Mouse (Mus musculus) spleen, adult 2 months (tissue): Measurements from ENCODE around the gene Med17. TPM values are rescaled to one million over a fixed set of nuclear protein-coding genes. Genes with fewer than 3 reads are reported as not detected.

ENCODE experiments used
- DNase-seq, 2 experiments: peaks; one replicate each; pipeline versions ENCODE4 v3.0.0 to v3.0.0-alpha.2; 2012 to 2021; ENCODE audit warnings: low spot score in 2 of 2, low read depth in 1 of 2
- H3K27ac ChIP-seq: fragments of 200-500 bp; 2 replicates; pipeline ENCODE4 v1.5.1; 2012; ENCODE audit warnings: low read length, inconsistent platforms; ENCODE audit not compliant: insufficient read depth
- H3K27me3 ChIP-seq: fragments of 200-500 bp; 2 replicates; pipeline ENCODE4 v1.6.1; 2012; ENCODE audit warnings: mild to moderate bottlenecking, moderate library complexity, low read length, inconsistent platforms; ENCODE audit not compliant: control insufficient read depth, insufficient read depth
- H3K36me3 ChIP-seq: fragments of 200-500 bp; 2 replicates; pipeline ENCODE4 v1.6.1; 2012; ENCODE audit warnings: mild to moderate bottlenecking, low read length, inconsistent platforms; ENCODE audit not compliant: control insufficient read depth, insufficient read depth
- H3K4me1 ChIP-seq: fragments of 200-500 bp; 2 replicates; pipeline ENCODE4 v1.6.1; 2011; ENCODE audit warnings: inconsistent platforms; ENCODE audit not compliant: control insufficient read depth, insufficient read depth, insufficient read length
- H3K4me3 ChIP-seq: fragments of 200-500 bp; 2 replicates; pipeline ENCODE4 v1.5.1; 2011; ENCODE audit warnings: mild to moderate bottlenecking, inconsistent platforms; ENCODE audit not compliant: insufficient read depth, insufficient read length; ENCODE audit errors: extremely low read depth
- CTCF ChIP-seq: fragments of 200-500 bp; IDR thresholded peaks from 2 replicates; pipeline ENCODE4 v1.5.1; 2011; ENCODE audit warnings: mild to moderate bottlenecking, inconsistent platforms; ENCODE audit not compliant: insufficient read depth, insufficient read length, insufficient replicate concordance; ENCODE audit errors: extremely low read depth
- POLR2A ChIP-seq: fragments of 200-500 bp; IDR thresholded peaks from 2 replicates; pipeline ENCODE4 v1.6.1; 2011; ENCODE audit warnings: low read depth, low read length, inconsistent platforms
- WGBS: fragments of 180-500 bp; shearing (Covaris S2); methylation state at CpG from one replicate; pipeline ENCODE4 v1.1.7; 2018; 5-methylcytosine and 5-hydroxymethylcytosine counted together
- polyA plus RNA-seq: library from polyadenylated mRNA; depleted of rRNA; stranded (reverse); fragments of >200 nt; gene quantifications from 2 replicates; pipeline ENCODE4 v1.2.3, GENCODE M21; 2012

The Med17 gene
- polyA plus RNA-seq, 1 experiment = 21.2 TPM

DNA sequence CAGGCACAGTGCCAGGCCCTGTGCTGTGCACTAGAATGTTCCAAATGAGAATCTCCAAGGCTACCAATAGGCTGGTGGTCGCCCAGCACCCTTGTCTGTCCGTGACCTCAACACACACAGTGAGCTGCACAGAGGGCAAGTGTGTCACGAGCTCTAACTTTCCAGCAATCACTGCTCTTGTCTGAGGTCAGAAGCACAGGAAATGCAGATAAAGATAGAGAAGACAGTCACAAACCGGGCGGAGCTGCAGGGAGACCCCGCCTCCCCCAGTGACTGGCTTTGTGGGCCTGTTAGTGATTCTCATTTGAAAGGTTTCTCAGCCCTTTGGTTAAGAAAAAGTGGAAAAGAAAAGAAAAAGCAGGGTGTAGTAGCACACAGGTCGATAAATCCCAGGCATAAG lies 29.4 kb downstream of the Med17 start:
- no peaks in the 10 kb centered on the region for H3K36me3 ChIP-seq
- DNase-seq = no peak
- no peaks in the 10 kb centered on the region for H3K27me3 ChIP-seq
- H3K4me3 ChIP-seq = no peak overlapping the region
- 53% methylated on average over 7 of the region's 7 CpGs for WGBS
- no peaks in the 10 kb centered on the region for H3K4me1 ChIP-seq
- TF ChIP-seq POLR2A (no peak), CTCF (no peak)
- no peak overlapping the region for H3K27ac ChIP-seq

DNA sequence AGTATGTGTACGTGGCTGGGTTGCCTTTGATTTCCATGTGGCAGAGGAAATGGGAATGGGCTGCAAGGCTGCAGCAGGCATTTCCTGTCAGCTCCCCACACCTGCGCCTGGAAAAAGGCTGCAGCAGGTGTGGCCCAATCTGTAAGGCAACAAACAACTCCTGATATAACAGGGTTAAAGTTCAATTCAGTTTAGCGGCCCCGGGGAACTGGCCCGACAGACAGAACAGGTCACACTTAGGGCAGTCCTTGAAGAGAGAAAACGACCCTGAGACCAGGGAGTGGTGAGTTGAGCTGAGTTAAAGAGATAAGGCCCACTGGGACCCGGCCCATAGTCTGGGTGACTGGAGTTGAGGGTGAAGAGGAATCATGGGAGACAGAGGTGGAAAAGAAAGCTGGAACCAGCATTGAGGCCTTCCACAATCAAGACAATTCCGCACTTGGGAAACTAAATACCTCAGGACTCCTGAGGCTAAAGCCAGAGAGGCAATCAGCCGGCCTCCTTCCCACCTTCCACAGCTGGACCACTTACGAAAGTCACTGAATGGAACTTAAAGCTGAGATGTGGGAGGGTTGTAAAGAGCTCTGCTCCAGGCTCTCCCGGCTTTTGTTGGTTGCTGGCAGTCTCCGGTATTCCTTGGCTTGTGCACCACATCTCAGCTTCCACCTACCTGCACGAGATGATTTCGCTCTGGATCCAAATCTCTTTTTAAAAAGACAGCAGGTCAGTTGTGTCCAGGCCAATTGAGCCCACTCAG lies 34.2 kb downstream of the Med17 start:
- WGBS = 82% methylated on average over 14 of the region's 14 CpGs
- no peak overlapping the region for H3K4me3 ChIP-seq
- no peak for DNase-seq
- no peaks in the 10 kb centered on the region for H3K27me3 ChIP-seq
- H3K36me3 ChIP-seq = no peaks in the 10 kb centered on the region
- TF ChIP-seq CTCF (no peak), POLR2A (no peak)
- H3K4me1 ChIP-seq = no peaks in the 10 kb centered on the region
- no peak overlapping the region for H3K27ac ChIP-seq

DNA sequence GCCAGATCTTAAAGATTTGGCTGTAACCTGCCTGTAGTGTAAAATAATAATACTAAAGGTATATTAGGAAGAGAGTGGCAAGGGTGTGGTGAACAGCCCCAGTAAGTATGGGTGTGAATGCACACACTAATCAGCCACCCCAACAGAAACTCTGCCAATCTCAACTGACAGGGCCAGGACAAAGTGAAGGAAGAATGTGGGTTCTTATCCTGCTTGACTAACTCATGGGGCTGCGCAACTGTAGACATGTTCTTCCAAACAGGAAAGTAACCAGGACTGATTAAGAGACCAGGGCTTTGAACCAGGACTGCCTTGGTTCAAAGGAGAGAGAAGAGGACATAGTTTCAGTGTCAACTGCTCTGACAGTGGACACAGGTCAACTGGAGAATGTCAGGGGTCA lies 37.6 kb downstream of the Med17 start:
- WGBS = 76% methylated on average over 1 of the region's 1 CpGs
- Histone ChIP-seq H3K36me3 (no peaks in the 10 kb centered on the region), H3K27me3 (peaks cover 2% of the 10 kb centered on the region; the same call in 1 of the 2 replicates), H3K4me3 (no peak overlapping the region), H3K27ac (no peak overlapping the region), H3K4me1 (no peaks in the 10 kb centered on the region)
- no peak for TF ChIP-seq POLR2A
- TF ChIP-seq CTCF = no peak
- no peak for DNase-seq

DNA sequence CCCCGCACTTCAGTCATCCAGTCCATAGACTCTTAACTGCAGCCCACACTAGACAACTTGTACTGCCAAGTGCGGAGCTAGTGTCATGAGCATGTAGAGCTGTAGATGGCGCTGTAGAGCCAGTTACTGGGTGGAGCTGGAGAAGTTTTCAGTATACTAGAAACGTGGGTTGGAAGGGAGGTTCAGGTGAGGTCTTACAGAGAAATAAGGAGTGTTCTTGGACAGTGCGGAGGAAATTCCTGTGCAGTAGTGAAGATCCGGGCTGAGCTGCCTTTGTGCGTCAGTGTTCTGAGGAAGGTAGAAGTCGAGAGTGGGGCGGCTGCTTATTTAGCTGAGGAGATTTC lies 38.2 kb downstream of the Med17 start:
- Histone ChIP-seq H3K4me1 (no peaks in the 10 kb centered on the region), H3K4me3 (no peak overlapping the region), H3K27me3 (peaks cover 2% of the 10 kb centered on the region; the same call in 1 of the 2 replicates), H3K36me3 (no peaks in the 10 kb centered on the region), H3K27ac (no peak overlapping the region)
- WGBS = 50% methylated on average over 9 of the region's 9 CpGs
- DNase-seq = no peak
- TF ChIP-seq CTCF = no peak
- no peak for TF ChIP-seq POLR2A

DNA sequence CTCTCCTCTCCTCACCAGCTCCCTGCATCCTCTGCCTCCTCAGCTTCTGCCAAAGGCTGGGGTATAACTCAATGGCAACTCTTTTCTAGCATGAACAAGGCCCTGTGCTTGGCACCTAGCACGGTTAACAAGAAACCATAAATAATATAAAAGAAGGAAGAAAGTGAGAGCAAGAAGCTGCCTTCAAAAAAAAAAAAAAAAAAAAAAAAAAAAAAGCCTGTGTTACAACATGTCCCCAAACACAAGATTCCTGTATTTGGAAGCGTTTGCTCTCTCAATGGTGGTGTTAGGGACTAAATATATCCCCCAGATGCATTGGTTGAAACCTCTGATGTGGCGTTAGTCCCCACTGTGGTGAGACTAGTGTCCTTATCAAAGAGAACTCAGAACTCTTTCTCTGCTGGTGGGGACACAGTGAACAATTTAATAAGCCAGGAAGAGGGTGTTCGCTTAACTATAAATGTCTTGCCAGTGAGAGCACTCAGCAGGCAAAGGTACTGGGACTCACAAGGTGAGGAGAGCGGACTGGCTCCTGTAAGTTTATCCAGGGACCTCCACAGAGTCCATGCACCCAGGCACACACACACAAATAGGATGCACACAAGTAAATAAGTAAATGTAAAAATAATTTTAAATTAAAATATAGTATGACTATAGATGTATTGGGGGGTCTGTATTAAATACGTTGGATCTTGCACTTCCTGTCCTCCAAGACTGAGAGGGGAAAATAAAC lies 38.7 kb downstream of the Med17 start:
- Histone ChIP-seq H3K36me3 (no peaks in the 10 kb centered on the region), H3K27ac (no peak overlapping the region), H3K27me3 (peaks cover 2% of the 10 kb centered on the region; the same call in 1 of the 2 replicates), H3K4me3 (no peak overlapping the region), H3K4me1 (no peaks in the 10 kb centered on the region)
- TF ChIP-seq CTCF = no peak
- no peak for DNase-seq
- 47% methylated on average over 6 of the region's 6 CpGs for WGBS

DNA sequence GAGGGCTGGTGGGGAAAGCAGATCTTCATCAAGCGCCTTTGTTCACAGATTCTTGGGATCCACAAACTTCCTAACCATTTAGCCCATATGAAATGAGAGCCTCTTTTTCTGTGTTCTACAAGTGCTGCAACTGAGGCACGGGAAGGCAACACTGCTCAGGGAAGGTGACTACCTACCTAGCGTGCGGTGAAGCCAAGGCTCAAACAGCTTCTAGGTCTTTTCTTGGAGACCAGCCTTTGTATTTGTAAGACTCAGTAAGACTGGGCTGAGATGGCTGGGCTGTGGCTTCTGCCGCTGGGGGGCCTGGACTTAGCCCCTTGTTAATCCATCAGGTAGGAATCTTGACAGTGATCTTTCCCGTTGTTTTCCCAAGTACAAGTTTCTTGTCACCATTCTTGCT lies 39.7 kb downstream of the Med17 start:
- no peak for DNase-seq
- TF ChIP-seq CTCF (no peak), POLR2A (no peak)
- no peak overlapping the region for H3K27ac ChIP-seq

DNA sequence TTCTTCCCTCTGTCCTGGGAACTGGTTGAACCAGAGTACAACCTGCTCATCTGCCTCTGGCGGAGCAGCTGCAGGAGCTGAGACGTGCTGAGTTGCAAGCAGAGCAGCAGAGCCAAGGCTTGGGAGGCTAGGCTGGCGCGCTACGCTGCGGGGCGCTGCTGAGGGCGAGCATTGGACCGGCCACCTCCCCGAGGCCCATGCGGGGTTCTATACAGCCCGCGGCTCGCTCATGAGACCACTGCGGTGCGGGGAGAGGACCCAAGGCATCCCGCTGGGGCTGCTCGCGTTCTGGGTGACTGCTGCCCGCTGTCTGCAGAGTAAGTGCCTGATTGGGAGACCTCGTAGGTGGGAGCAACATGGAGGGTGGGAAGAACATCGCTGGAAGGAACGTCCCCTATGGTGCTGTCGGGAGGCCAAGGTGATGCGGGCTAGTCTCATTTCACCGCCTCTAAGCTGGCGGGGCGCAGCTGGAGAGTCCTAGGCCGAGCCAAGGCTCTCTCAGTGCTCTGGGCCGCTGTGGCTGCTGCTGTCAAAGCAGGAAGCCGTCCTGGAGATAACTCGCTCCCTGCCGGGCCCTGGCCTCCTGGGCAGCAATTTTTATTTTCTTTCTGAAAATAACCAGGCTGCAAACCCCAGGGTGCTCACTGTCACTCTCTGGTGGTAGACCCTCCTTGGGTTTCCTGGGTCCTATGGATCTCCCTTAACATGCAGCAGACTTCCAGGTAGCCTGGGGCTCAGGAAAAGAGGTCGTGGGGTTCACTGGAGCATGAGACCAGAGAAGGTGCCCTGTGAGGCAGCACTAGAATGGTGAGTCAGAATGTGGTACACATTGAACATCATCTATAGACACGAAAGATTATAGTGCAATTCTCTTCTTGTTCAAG lies 40.4 kb downstream of the Med17 start, which contains the start of gene Vstm5:
TSS of gene Vstm5 (plus strand) at position 4 of the 884 bp plus-strand sequence.
- no peak for DNase-seq
- Histone ChIP-seq H3K36me3 (no peaks in the 10 kb centered on the region), H3K4me1 (no peaks in the 10 kb centered on the region), H3K27ac (no peak within 1 kb of the TSS), H3K27me3 (peaks cover 2% of the 10 kb centered on the region; the same call in 1 of the 2 replicates), H3K4me3 (peak within 1 kb of the TSS; percentile 6; the same call in 1 of the 2 replicates)
- 8% methylated on average over 35 of the region's 35 CpGs for WGBS
- TF ChIP-seq POLR2A = no peak
- no peak for TF ChIP-seq CTCF

More for the DNA sequence above, 39.7 kb downstream of the Med17 start:
- no peaks in the 10 kb centered on the region for H3K4me1 ChIP-seq
- H3K4me3 ChIP-seq = no peak overlapping the region
- WGBS = 89% methylated on average over 6 of the region's 6 CpGs
- no peaks in the 10 kb centered on the region for H3K36me3 ChIP-seq
- H3K27me3 ChIP-seq = peaks cover 2% of the 10 kb centered on the region; the same call in 1 of the 2 replicates
